Mouse (Mus musculus) gastrocnemius, postnatal 14 days (tissue): ENCODE data around the gene Ccdc9. TPM values are rescaled to one million over a fixed set of nuclear protein-coding genes. Genes with fewer than 3 reads are reported as not detected.
"Not testable (repeated sequence)": the region's sequence is repeated elsewhere in the genome, so short reads cannot be mapped to it uniquely, and the experiment has no call there.

Experiments
- DNase-seq: peaks from one replicate; pipeline ENCODE4 v3.0.0; 2021; ENCODE audit warnings: mixed read lengths
- intact Hi-C: fragments of 180-260 bp; cut with DNase I; formaldehyde crosslinking; loops from one replicate; pipeline ENCODE4 v1.15.1; 2025; ENCODE audit warnings: low total_unique reads
- total RNA-seq, 2 experiments: library from RNA; stranded (reverse); gene quantifications; 2 replicates each; pipeline ENCODE4 v1.2.3; 2021

The Ccdc9 gene
- total RNA-seq, 2 experiments from 2014 or later, result 30.1 to 32.8 TPM

DNA sequence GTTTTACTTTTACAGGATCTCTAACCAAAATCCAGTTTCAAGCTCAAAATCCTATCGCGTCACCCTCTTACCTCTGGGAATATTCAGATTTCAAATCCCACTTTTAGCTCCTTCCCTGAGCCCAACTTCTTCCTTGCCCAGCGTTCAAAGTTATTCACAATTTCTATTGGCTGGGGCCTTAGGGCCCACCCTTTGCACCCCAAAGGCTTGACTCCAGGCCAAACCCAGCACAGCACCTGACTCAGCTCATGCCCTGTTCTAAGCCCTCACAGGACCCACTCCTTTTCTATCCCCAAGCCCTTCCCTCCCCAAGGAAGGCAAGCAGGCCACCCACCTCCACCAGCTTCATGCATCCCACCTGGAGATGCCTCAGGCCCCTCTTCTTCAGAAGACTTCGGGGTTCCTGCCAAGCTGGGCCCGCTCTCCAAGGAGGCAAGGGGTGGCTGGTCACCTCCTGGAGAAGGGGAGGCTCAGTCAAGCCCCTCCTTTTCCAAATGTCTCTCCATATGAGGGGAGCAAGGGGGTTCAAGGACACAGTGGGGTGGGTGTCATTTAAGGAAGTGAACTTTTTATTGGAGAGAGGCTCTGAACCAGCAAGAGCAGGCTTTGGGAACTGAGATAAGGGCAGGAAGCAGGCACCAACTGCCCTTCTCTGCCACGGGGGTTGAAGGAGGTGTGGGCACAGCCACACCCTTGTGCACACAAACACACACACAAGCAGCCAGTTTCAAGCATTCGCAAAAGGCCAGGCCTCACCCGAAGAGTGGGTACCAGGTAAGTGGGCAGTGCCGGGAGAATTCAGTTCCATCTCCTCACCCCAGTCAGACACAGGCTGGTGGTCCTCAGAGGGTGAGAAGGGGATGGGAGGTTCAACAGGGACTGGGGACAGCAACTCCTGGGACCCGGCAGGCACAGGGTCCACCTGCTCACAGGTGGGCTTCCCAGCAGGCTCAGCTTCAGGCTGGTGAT, 11.4 kb downstream of the Ccdc9 start:
- intact Hi-C loops, result no loop called here
- no peak for DNase-seq

DNA sequence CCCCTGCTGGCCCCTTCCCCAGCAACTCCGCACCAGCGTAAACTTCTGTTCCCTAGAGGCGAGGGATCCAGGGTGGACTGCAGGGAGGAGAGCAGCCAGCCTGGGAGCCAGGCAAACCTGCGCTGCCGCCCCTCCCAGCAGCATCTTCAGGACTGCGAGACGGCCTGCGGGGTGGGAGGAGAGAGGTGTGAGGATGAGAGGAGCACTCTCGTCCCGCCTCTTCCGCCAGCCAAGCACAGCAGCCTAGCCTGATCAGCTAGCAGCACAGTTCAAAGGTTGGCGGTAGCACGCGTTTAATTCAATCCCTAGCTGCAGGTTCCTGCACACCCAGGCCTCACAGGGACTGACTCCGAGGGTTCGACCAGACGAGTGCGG, 12.8 kb downstream of the Ccdc9 start:
- DNase-seq, result peak; percentile 67
- intact Hi-C loops, result no loop called here

DNA sequence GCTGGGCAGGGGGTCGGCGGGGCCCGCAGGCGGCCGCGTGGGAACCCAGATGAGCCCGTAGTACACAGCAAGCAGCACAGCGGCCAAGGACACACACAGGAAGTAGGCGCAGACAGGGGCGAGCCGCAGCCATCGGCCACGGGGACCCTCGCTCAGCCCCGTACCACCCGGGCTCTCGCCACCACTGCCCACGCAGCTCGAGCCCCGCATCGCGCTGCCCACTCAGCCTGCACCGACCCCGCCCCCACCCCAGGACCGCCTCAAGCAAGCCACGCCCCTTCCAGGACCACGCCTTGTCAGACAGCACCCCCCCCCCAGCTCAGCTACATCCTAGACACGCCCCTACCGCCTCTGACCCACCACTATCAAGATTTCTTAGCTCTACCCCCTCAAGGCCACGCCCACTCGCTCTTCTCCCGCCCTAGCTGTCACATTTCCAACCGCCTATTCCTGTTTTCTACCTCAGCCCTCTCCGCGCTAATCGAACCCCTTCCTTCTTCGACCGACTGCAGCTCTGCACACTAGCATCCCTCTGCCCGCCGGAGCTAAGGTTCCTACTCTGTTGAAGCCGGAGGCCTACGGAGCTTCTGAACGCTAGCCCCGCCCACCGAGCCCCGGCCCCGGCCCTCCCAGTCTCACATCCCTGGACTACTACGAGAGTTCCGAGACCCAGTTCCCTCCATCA, 13.4 kb downstream of the Ccdc9 start, which contains the start of gene Inafm1:
Gene Inafm1 (minus strand): TSS at position 537 of the 685 bp plus-strand sequence.
- intact Hi-C loops, result no loop called here
- DNase-seq, result peak; percentile 88

DNA sequence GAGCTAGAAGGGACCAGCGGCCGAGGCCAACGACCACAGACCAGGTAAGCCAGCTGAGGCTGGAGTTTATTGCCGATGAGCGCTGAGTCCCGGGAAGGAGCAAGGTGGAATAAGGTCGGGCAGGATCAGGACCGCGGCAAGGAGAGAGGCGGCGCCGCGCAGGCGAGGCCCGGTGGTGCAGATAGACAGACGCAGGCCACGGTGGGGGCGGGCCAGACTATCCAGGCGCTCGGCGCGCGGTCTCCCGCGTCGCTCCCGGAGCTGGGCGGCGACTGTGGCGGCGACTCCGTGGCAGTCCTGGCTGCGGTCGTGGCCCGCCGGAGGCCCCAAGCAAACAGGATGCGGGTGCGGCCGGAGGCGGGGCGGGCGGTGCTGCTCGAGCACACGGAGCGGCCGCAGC, 13.9 kb downstream of the Ccdc9 start:
- DNase-seq, result peak; percentile 75
- intact Hi-C loops, result no loop called here

DNA sequence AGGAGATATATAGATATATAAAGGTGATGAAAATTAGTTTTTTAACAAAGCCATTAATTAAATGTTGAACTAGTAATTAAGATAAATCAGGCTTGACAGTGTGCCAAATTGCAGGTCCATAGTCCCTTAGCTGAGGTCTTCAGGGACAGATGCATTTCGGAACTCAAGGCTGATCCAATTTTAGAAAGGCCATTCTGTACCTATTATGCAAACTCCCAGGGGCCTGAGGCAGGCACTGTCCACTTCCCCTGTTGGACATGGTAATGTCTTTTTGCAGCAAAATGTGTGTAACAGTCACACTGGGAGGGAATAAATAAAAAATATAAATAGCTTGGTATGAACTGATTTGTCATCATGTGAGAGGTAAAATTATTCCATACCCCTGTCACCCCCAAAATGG, 15.5 kb downstream of the Ccdc9 start:
- intact Hi-C loops, result no loop called here
- DNase-seq, result no peak

DNA sequence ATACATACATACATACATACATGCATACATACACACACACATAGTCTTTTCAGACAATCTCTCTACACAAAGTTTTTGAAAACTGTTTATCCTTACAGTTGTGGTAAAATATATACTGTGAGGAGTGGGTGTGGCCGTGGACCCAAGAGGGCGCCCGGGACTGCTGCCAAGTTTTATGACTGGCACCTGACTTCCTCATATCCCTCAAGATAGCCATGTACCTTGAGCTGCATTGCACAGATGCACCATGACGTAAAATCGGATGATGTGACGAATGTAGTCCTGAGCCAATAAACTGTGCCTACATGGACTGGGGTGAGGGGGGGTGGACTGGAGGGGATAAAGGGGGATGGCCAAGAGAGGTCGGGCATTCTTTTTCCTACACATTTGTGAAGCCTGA, 20.0 kb downstream of the Ccdc9 start:
- intact Hi-C loops, DNase-seq: not testable (repeated sequence)

DNA sequence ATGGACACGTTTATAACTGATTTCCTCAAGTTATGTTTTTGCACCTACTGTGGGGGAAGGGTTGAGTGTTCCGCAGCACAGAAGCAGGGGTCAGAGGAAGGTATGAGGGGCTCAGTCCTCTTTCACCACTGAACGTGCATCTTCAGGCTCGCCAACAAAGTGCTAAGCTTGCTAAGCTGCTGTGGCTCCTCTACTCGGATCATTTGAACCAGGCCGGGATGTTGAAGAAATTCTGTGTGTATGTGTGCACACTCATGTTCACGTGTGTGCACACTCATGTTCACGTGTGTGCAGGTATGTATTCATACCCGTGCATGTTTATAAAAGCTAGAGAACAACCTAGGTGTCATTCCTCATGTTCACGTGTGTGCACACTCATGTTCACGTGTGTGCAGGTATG, 20.7 kb downstream of the Ccdc9 start:
- intact Hi-C loops, result no loop called here
- no peak for DNase-seq

DNA sequence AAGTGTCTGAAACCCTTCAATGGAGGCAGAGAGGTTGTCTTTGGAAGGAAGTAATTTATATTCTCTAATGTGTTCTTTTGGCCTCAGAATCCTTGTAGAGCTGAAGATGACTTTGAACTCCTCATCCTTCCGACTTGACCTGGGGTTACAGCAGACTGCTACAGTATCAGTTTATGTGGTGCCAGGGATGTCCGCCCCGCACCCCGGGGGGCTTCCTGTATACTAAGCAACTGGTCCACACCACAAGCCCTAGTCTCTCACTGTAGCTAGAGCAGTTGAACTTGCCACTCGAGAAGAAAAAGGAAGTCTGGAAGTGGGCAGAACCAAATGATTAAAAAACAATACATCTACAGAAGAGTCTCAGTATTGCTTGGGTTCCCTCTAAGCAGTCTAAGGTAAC, 22.8 kb downstream of the Ccdc9 start:
- DNase-seq, result no peak
- intact Hi-C loops, result loop anchor here (2.0 kb wide), 1 partner anchor 71 kb away; no protein-coding TSS in a partner anchor

DNA sequence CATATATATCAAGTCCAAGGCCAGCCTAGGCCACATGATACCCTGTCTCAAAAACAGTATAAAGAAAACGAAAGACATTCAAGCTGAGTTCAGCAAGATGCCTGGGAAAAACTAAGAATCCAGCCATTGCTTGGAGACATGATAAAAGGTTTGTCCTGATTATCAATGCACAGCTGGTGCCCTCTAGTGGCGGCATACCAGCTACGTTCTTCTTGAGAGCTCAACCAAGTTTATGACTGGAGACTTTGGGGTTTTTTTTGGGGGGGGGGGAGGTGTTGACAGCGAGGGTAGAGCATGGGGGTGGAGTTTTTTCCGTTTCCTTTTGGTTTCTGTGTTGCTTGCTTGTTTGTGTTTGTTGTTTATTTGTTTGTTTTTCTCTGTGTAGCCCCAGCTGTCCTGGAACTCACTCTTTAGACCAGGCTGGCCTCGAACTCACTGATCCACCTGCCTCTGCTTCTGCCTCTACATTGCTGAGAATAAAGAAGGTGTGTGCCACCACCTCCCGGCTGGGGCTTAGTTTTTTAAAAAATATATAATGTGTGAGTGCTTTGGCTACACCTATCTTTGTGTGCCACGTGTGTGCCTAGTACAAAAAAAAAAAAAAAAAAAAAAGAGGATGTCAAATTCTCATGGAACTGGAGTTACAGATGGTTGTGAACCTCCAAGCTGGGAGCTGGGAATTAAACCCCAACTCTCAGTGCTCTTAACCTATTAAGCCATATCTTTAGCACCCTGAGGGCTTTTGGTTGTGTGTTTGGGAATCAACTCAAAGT, 23.4 kb downstream of the Ccdc9 start:
- peak; percentile 81 for DNase-seq
- intact Hi-C loops, result loop anchor here (2.0 kb wide), 1 partner anchor 70 kb away; no protein-coding TSS in a partner anchor

DNA sequence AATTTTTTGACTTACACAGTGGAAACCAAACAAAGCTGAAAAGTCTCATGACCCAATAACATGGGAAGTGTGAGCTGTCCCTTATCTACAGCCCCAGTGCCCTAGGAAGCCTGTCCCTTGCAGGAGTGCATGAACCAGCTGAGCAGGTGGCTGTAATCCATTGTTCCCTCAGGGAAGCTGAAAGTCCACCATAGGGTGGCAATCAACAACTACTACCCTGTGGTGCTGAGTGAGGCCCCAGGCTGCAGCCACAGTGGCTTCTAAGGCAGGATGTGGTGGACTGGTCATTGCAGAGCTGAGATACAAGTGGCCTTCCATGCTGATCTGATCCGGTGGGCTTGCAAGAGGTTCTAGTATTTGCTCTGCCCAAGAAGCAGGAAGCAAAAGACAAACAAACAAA, 25.5 kb downstream of the Ccdc9 start:
- no peak for DNase-seq
- intact Hi-C loops, result no loop called here

DNA sequence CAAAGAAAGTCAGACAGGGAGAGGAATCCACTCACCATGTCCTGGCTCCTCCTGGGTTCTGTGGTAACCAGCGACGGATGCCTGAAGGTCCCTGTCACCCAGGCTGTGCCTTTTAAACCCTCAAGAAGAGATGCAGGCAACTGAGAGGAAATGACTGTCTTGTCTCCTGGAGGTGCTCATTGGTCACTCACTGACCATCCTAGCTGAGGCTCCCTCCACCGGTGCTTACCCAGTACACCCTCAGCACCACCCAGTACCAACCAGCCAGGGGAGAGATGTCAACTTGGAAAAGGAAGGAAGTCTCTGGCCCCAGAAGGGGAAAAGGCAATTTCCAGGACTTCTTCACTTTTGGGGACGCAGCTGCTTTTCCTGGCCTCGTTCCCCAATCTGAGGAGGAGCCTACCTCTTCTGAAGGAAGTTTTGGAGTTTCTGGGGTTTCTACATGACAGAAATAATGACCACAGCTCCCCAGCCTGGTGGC, 27.4 kb downstream of the Ccdc9 start, which contains the start of gene C5ar1:
Gene C5ar1 (minus strand): TSS at position 431 of the 481 bp plus-strand sequence.
- intact Hi-C loops, result no loop called here
- DNase-seq, result no peak

DNA sequence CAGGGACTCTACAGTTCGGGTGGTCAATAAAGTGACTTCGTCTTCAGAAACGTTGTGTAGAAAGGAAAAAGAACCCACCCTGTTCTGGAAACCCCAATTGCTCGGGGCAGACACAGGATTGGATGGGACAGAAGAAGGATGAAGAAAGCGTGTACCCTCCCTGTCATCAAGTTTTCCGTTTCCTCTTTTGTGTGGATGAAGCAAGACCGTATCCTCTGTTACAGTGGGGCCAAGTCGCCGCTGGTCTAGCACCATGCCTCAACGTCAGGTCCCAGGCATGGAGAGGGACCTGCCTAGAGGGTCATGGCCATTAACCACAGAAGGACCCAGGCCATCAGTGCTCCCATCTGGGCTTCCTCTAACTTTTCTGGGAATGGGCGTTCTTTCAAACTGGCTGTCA, 28.8 kb downstream of the Ccdc9 start:
- DNase-seq, result no peak
- intact Hi-C loops, result no loop called here

DNA sequence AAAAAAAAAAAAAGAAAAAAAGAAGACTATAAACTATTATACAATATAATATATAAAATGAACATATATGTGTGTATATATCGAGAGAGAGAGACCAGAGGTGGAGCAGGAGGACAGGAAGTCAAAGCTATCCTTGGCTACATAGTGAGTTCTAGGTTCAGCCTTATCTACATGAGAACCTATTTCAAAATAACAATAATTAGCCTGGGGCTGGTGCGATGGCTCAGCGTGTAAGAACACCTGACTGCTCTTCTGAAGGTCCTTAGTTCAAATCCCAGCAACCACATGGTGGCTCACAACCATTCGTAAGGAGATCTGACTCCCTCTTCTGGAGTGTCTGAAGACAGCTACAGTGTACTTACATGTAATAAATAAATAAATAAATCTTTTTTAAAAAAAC, 30.6 kb downstream of the Ccdc9 start:
- DNase-seq, intact Hi-C loops: not testable (repeated sequence)

DNA sequence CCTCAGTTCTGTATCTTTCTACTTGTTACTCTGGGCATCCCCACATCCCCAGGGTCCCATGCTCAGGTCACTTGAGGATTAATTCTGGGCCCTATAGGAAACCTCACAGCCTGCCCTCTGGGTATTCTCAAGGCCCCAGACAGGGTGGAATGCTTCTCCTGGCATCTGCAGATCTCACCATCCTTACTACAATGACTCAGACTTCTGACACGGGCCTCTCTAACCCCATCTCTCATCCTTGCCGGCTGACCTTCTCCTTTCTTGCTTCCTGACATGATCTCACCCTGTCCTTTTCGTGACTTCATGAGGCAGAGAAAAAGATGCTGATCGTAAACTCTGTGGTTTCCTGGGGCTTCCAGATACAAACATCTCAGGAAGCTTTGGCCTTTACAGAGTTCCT, 32.4 kb downstream of the Ccdc9 start:
- intact Hi-C loops, result no loop called here
- DNase-seq, result no peak

DNA sequence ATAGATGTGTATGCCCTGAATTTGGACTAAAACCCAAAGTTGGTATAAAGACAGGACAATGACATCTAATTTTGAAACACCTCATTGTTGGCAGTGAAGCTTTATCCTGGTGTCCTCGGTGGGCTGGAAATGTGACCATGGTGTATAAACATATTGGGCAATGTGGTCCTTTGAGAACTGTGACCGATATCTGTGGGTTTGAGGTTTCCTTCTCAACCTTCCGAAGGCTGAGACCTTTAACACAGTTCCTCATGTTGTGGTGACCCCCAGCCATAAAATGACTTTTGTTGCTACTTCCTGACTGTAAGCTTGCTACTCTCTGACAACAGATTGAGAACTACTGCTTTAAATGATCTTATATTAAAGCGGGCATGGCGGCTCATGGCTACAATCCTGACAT, 35.9 kb downstream of the Ccdc9 start:
- DNase-seq, result no peak
- intact Hi-C loops, result no loop called here

DNA sequence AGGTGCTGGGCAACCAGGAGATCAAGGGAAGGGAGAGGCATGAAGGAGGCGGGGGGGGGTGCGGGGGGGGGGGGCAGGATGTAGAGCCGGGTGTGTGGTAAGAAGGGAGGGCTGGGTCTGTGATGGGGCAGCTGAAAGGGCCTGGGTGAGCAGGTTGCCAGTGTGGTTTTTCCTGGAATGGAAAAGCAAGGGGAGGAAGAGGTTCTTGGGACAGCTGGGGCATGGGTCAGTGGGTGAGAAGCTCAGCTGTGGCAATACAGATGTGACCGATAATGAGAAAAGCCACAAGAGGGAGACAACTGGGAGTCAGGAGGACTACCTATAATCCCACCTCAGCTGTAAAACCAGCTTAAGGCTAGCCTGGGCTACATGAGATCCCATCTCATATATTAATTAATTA, 40.6 kb downstream of the Ccdc9 start:
- intact Hi-C loops, result no loop called here
- DNase-seq, result no peak

DNA sequence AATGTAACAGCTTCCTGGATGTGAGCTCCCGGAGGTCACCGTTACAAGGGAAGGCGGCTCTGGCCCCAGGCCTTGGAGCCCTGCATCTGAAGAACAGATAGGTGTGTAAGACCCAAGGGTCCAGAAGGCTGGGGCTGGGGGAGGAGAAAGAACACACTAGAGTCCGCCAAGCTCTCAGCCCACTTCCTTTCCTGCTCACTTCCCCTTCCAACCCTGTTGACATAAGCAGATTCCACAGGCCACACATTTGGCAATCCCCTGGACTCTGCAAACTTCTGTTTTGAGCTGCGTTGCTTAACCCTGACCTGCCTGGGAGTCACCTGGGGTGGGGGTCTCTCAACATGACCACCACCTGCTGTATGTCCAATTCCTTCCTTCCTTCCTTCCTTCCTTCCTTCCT, 42.5 kb downstream of the Ccdc9 start, which contains the start of gene C5ar2:
Gene C5ar2 (minus strand): TSS at position 88 of the 400 bp plus-strand sequence.
- DNase-seq, result no peak
- intact Hi-C loops, result no loop called here

DNA sequence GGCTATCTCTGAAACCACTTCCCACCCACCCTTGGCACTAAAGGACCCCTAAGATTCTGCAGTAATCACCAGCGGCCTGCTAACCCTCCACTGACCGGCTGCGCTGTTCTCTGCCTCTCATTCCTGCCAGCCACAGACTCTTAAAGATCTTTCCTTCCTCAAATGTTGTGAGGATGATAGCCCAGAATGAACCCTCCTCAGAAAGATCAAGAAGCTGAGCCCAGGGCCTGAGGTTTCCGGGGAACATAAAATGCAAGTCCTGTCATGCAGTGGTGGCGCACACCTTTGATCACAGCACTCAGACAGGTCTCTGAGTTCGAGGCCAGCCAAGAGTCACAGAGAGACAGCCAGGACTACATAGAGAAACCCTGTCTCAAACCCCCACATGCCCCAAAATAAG, 44.4 kb downstream of the Ccdc9 start:
- no peak for DNase-seq
- intact Hi-C loops, result no loop called here

DNA sequence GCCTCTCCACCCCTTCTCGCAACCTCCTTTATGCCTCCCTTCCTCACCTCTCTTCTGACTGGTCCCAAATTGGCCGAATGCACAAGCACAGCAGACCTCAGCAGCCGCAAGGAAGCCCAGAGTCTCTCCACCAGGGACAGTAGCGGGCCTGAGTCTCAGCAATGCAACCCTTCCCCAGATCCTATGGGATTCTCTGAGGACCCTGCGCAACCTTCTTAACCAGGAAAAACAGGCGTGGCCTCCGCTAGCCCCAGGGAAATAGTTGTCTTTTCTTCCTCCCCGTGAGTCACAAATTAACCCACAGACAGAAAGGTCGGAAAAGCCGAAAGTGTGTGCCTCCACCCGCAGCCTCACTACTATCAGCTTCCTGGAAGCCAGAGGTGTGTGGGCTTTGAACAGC, 44.8 kb downstream of the Ccdc9 start:
- intact Hi-C loops, result no loop called here
- no peak for DNase-seq

DNA sequence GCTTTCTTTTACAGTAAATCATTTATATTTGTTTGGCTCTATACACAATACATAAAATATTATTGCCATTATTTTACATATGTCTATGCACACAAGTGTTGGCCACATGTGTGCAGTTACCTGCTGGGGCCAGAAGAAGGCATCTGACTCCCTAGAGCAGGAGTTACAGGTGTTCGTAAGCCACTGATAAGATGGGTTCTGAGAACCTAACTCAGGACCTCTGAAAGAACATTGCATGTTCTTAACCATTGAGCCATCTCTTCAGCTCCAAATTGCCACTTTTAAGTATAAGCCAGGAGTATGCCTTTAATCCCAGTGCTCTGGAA, 45.7 kb downstream of the Ccdc9 start:
- intact Hi-C loops, result no loop called here

More for the DNA sequence above, 45.7 kb downstream of the Ccdc9 start:
- DNase-seq, result no peak
